Mouse (Mus musculus): Measurements from ENCODE around the gene Fam209. TPM values are rescaled to one million over a fixed set of nuclear protein-coding genes. Genes with fewer than 3 reads are reported as not detected.

Fam209 gene
- polyA plus RNA-seq, 1 experiment from 2014 or later, result not detected

GRCm38 (mm10) chr2:172506121-172506520 is 33.8 kb downstream of the Fam209 start:
- Histone ChIP-seq H3K9ac (no peak overlapping the region), H3K4me3 (replicated peaks) (no peak overlapping the region), H3K4me1 (replicated peaks) (peaks cover under 1% of the 10 kb centered on the region; the same call in 1 of the 2 replicates), H3K9me3 (replicated peaks) (no peaks in the 10 kb centered on the region), H3K4me2 (no peak overlapping the region), H3K36me3 (replicated peaks) (no peaks in the 10 kb centered on the region), H3K27ac (replicated peaks) (no peak overlapping the region), H3K27me3 (no peaks in the 10 kb centered on the region)
- WGBS (ENCODE audit: insufficient replicate concordance), result 60% methylated on average over 7 of the region's 7 CpGs
- no peak for ATAC-seq (ENCODE audit: insufficient read depth)

- H3K9me3 ChIP-seq (replicated peaks), result no peaks in the 10 kb centered on the region
- H3K27ac ChIP-seq (replicated peaks), result no peak overlapping the region
- H3K27me3 ChIP-seq, result no peaks in the 10 kb centered on the region
- 61% methylated on average over 15 of the region's 15 CpGs for WGBS (ENCODE audit: insufficient replicate concordance)
- no peak overlapping the region for H3K9ac ChIP-seq
- H3K4me3 ChIP-seq (replicated peaks), result no peak overlapping the region
- H3K4me2 ChIP-seq, result no peak overlapping the region
- no peak for ATAC-seq (ENCODE audit: insufficient read depth)
- no peaks in the 10 kb centered on the region for H3K4me1 ChIP-seq (replicated peaks)
- H3K36me3 ChIP-seq (replicated peaks), result no peaks in the 10 kb centered on the region
These were observed 37.9 kb downstream of the Fam209 start for GRCm38 (mm10) chr2:172510056-172510712.

DNA sequence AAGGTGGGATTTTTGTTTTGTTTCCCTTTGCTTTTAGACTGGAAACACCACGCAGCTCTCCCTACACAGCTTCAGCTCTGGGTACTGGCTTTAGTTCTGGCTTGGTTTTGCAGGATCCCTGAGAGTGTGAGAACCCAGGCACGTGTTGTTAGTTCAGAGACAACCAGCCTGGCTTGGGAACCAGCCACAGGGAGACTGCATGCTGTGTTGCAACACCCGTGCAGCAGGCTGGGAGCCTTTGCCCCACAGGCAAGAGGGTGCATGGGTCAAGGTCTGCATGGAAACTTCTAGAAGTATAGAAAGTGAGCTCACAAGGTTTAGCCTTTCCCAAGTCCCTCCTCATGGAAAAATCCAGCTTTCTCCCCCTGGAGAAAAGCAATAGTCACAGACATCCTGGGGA is 38.6 kb downstream of the Fam209 start:
- no peaks in the 10 kb centered on the region for H3K9me3 ChIP-seq (replicated peaks)
- no peak overlapping the region for H3K4me2 ChIP-seq
- H3K27me3 ChIP-seq, result no peaks in the 10 kb centered on the region
- H3K4me1 ChIP-seq (replicated peaks), result no peaks in the 10 kb centered on the region
- H3K27ac ChIP-seq (replicated peaks), result no peak overlapping the region
- no peak for ATAC-seq (ENCODE audit: insufficient read depth)
- 33% methylated on average over 3 of the region's 3 CpGs for WGBS (ENCODE audit: insufficient replicate concordance)
- H3K9ac ChIP-seq, result no peak overlapping the region
- H3K4me3 ChIP-seq (replicated peaks), result no peak overlapping the region
- no peaks in the 10 kb centered on the region for H3K36me3 ChIP-seq (replicated peaks)

GRCm38 (mm10) chr2:172516407-172516992 is 44.2 kb downstream of the Fam209 start:
- H3K9me3 ChIP-seq (replicated peaks), result no peaks in the 10 kb centered on the region
- no peak for ATAC-seq (ENCODE audit: insufficient read depth)

GRCm38 (mm10) chr2:172520616-172521371 is 48.5 kb downstream of the Fam209 start:
- no peaks in the 10 kb centered on the region for H3K4me1 ChIP-seq (replicated peaks)
- H3K4me2 ChIP-seq, result no peak overlapping the region
- H3K9ac ChIP-seq, result no peak overlapping the region
- no peak overlapping the region for H3K4me3 ChIP-seq (replicated peaks)
- no peak overlapping the region for H3K27ac ChIP-seq (replicated peaks)
- no peaks in the 10 kb centered on the region for H3K36me3 ChIP-seq (replicated peaks)
- 69% methylated on average over 9 of the region's 9 CpGs for WGBS (ENCODE audit: insufficient replicate concordance)
- no peak for ATAC-seq (ENCODE audit: insufficient read depth)
- H3K27me3 ChIP-seq, result no peaks in the 10 kb centered on the region
- no peaks in the 10 kb centered on the region for H3K9me3 ChIP-seq (replicated peaks)

More at GRCm38 (mm10) chr2:172516407-172516992, 44.2 kb downstream of the Fam209 start:
- WGBS (ENCODE audit: insufficient replicate concordance), result 25% methylated on average over 11 of the region's 11 CpGs
- H3K4me2 ChIP-seq, result no peak overlapping the region
- H3K4me1 ChIP-seq (replicated peaks), result no peaks in the 10 kb centered on the region
- H3K27ac ChIP-seq (replicated peaks), result no peak overlapping the region
- no peaks in the 10 kb centered on the region for H3K27me3 ChIP-seq
- no peak overlapping the region for H3K4me3 ChIP-seq (replicated peaks)
- no peak overlapping the region for H3K9ac ChIP-seq
- H3K36me3 ChIP-seq (replicated peaks), result no peaks in the 10 kb centered on the region

DNA sequence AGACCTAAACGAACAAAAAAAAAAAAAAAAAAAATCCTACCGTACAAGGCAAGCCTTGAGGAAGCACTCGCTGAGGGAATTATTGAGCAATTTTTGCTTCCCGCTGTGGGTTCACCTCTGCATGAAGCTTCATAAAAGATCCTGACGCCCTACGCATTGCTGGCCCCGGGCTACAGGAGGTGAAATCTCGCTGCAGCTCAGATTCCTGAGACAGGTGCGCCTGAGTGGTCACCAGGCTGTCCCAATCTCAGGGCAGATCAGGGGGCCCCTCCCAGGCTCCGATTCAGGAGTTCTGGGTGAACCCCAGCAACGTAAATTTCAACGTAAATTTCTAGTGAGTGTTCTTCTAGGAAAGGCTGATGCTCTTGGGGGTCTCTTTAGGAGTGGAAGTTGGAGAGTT is 50.2 kb downstream of the Fam209 start:
- ATAC-seq (ENCODE audit: insufficient read depth), result no peak
- Histone ChIP-seq H3K9ac (no peak overlapping the region), H3K4me3 (replicated peaks) (no peak overlapping the region)

More for the DNA sequence above, 50.2 kb downstream of the Fam209 start:
- Histone ChIP-seq H3K27me3 (no peaks in the 10 kb centered on the region), H3K4me2 (no peak overlapping the region), H3K4me1 (replicated peaks) (no peaks in the 10 kb centered on the region), H3K9me3 (replicated peaks) (no peaks in the 10 kb centered on the region), H3K36me3 (replicated peaks) (no peaks in the 10 kb centered on the region), H3K27ac (replicated peaks) (no peak overlapping the region)
- 59% methylated on average over 12 of the region's 12 CpGs for WGBS (ENCODE audit: insufficient replicate concordance)

Other genes with a start within 250 kb of the Fam209 start
- gene Mc3r, start 224.0 kb upstream of the Fam209 start, polyA plus RNA-seq (2015; fragmentation: Nextera tagmentation; extraction: Ambion mirVana), result 0.05 and 0.06 TPM in 2 replicates
- gene Fam210b, start 127.0 kb upstream of the Fam209 start, polyA plus RNA-seq (2015; fragmentation: Nextera tagmentation; extraction: Ambion mirVana), result 136 and 142 TPM in 2 replicates
- gene Aurka, start 102.0 kb upstream of the Fam209 start, polyA plus RNA-seq (2015; fragmentation: Nextera tagmentation; extraction: Ambion mirVana), result 129 and 132 TPM in 2 replicates
- gene Cstf1, start 101.8 kb upstream of the Fam209 start, polyA plus RNA-seq (2015; fragmentation: Nextera tagmentation; extraction: Ambion mirVana), result 20.7 and 20.8 TPM in 2 replicates
- gene Cass4, start 78.7 kb upstream of the Fam209 start, polyA plus RNA-seq (2015; fragmentation: Nextera tagmentation; extraction: Ambion mirVana), result 0.61 and 0.63 TPM in 2 replicates
- 41.4 and 42.3 TPM in 2 replicates for gene Rtf2, start 32.0 kb upstream of the Fam209 start, polyA plus RNA-seq (2015; fragmentation: Nextera tagmentation; extraction: Ambion mirVana)
- gene Gcnt7, start 13.9 kb upstream of the Fam209 start, polyA plus RNA-seq (2015; fragmentation: Nextera tagmentation; extraction: Ambion mirVana), result 0.61 and 0.63 TPM in 2 replicates
- gene Tfap2c, start 77.1 kb downstream of the Fam209 start, polyA plus RNA-seq (2015; fragmentation: Nextera tagmentation; extraction: Ambion mirVana), result not detected in 2 replicates